Mouse (Mus musculus): ENCODE data around the gene Slc9a6. TPM values are rescaled to one million over a fixed set of nuclear protein-coding genes. Genes with fewer than 3 reads are reported as not detected.

The Slc9a6 gene
- total RNA-seq, 1 experiment from 2014 or later = 15.2 TPM

GRCm38 (mm10) chrX:56659286-56659685, 49.7 kb downstream of the Slc9a6 start:
- ATAC-seq (replicated peaks in 1 of 2; ENCODE audit: insufficient read depth in 1 of 2, low FRiP score in 2 of 2, low TSS enrichment in 1 of 2, low read depth in 1 of 2, poor library complexity in 2 of 2, severe bottlenecking in 2 of 2) = no peak

GRCm38 (mm10) chrX:56661143-56661542, 51.6 kb downstream of the Slc9a6 start:
- ATAC-seq (replicated peaks in 1 of 2; ENCODE audit: insufficient read depth in 1 of 2, low FRiP score in 2 of 2, low TSS enrichment in 1 of 2, low read depth in 1 of 2, poor library complexity in 2 of 2, severe bottlenecking in 2 of 2) = no peak

- no peak for ATAC-seq (replicated peaks in 1 of 2; ENCODE audit: insufficient read depth in 1 of 2, low FRiP score in 2 of 2, low TSS enrichment in 1 of 2, low read depth in 1 of 2, poor library complexity in 2 of 2, severe bottlenecking in 2 of 2)
Observed at GRCm38 (mm10) chrX:56662316-56662715, 52.8 kb downstream of the Slc9a6 start.

DNA sequence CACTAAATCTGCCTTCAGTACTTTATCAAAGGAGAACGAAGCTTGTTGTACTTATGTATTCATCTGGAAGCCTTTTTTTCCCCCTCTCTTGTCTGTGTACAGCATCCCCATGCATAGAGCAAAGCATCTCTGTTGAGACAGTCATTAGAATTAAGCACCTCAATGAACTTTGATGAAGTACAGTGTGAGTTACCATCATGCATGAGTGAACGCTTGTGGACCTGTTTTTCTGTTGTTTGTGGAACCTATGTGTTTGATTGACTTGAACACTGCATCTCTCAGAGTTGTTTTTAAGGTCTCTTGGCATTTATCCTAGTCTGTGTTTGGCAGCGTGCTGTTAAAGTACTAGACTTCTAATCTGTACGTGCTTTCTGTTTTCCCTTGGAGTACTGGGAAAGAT, 53.8 kb downstream of the Slc9a6 start:
- no peak for ATAC-seq (replicated peaks in 1 of 2; ENCODE audit: insufficient read depth in 1 of 2, low FRiP score in 2 of 2, low TSS enrichment in 1 of 2, low read depth in 1 of 2, poor library complexity in 2 of 2, severe bottlenecking in 2 of 2)

- no peak for ATAC-seq (replicated peaks in 1 of 2; ENCODE audit: insufficient read depth in 1 of 2, low FRiP score in 2 of 2, low TSS enrichment in 1 of 2, low read depth in 1 of 2, poor library complexity in 2 of 2, severe bottlenecking in 2 of 2)
Observed at GRCm38 (mm10) chrX:56665226-56665973, 55.8 kb downstream of the Slc9a6 start.

DNA sequence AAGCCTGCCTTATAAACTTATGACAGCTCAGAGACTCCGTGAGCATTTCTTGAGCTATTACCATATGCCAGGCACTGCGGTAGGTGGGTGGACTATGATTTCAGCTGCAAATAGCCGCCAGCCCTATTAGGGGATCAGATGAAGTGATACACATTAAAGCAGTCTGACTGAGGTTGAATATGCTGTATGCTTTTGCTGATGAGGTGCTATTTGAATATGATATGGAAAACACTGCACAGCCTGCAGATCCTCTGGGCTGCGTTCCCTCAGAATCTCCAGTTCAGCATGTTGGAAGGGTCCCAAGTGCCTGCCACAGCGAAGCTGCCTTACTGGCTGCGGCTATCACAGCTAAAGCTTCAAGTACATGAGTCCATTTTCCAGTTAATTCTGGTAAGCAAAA, 57.7 kb downstream of the Slc9a6 start:
- no peak for ATAC-seq (replicated peaks in 1 of 2; ENCODE audit: insufficient read depth in 1 of 2, low FRiP score in 2 of 2, low TSS enrichment in 1 of 2, low read depth in 1 of 2, poor library complexity in 2 of 2, severe bottlenecking in 2 of 2)

DNA sequence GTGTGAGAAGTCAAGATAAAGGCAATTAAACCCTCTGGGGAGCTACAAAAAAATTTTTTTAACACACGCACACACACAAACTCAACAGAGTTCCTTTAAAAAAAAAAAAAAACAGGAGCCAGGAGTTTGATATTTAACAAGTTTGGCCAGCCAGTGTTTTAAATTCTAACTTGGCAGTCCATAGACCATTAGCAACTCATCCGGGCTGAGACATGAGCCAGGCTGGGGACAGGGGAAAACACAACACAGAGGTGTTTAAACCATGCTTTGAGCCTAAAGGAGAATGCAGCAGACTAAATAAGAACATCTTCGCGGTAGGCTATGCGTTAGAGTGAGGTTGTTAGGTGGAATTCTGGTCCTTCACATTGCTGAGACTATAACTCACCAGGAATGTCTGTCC, 58.5 kb downstream of the Slc9a6 start:
- no peak for ATAC-seq (replicated peaks in 1 of 2; ENCODE audit: insufficient read depth in 1 of 2, low FRiP score in 2 of 2, low TSS enrichment in 1 of 2, low read depth in 1 of 2, poor library complexity in 2 of 2, severe bottlenecking in 2 of 2)

DNA sequence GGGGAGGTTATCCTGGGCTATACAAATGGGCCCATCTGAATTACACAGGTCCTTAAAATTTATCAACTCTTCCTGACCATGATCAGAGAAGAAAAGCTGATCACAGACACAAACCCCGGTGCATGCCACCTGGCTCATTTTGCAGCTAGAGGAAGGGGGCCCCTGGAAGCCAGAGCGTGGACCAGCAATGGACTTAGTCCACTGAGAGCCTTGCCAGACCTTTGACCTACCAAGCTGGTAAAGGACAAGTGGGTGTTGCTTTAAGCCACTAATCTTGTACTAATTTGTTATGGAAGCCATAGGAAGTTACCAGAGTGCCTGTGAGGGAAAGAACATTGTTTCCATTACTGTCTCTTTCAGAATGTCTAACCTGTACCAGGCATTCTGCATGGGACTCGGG, 58.9 kb downstream of the Slc9a6 start:
- ATAC-seq (replicated peaks in 1 of 2; ENCODE audit: insufficient read depth in 1 of 2, low FRiP score in 2 of 2, low TSS enrichment in 1 of 2, low read depth in 1 of 2, poor library complexity in 2 of 2, severe bottlenecking in 2 of 2) = no peak

DNA sequence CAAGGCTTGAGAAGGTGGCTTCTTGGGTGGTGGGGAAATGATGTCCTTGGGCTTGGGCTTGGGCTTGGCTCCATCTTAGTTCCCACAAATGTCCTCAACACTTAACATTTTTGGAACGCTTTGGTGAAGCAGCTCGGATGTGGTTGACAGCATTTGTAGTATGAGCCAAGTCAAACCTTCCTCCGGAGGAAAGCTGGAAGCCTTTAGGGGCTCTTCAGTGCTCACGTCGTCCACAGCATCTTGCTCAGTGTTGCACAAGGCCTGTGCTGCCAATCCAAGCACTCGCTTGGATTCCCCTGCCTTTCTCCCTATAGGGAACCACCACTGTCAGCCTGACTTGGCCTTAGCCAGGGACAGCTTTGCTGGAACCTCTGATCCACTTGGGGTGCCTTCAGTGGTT, 66.0 kb downstream of the Slc9a6 start:
- no peak for ATAC-seq (replicated peaks in 1 of 2; ENCODE audit: insufficient read depth in 1 of 2, low FRiP score in 2 of 2, low TSS enrichment in 1 of 2, low read depth in 1 of 2, poor library complexity in 2 of 2, severe bottlenecking in 2 of 2)

DNA sequence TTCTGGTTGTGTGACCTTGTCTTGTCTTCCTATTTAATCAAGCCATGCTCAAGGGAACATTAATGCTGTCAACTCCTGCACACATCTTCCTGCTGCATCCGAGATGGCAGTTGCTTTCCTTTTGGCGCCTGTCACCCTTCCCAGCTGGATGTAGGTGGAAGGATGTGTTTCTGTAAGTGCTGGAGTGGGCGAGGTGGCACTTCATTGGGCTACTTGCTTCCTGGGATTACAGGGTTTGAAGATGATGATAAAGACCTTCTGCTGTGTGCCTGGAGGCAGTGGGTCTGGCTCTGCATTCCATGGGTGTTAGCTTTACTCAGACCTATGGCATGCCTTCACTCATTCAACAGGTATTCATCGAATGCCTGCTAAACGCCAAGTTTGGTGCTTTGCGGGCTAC, 68.2 kb downstream of the Slc9a6 start:
- ATAC-seq (replicated peaks in 1 of 2; ENCODE audit: insufficient read depth in 1 of 2, low FRiP score in 2 of 2, low TSS enrichment in 1 of 2, low read depth in 1 of 2, poor library complexity in 2 of 2, severe bottlenecking in 2 of 2) = no peak

DNA sequence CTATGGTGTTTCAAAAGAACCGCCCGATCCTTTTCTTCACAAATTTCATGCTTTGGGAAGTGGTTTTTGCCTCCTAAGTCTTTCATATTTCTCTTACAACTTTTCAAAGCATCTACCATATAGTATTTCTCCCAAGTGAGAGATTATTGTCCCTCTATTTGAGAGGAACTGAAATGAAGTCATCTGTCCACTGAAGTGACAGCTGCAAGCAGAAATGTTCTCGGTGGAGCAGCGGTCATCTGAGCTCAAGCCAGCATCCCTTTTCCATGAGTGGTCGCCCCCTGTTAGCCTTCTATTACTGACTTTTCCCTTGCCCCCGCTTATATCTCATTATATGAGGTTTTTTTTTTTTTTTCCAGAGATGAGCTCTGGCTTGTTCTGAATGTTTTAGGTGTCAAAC, 69.5 kb downstream of the Slc9a6 start:
- no peak for ATAC-seq (replicated peaks in 1 of 2; ENCODE audit: insufficient read depth in 1 of 2, low FRiP score in 2 of 2, low TSS enrichment in 1 of 2, low read depth in 1 of 2, poor library complexity in 2 of 2, severe bottlenecking in 2 of 2)

DNA sequence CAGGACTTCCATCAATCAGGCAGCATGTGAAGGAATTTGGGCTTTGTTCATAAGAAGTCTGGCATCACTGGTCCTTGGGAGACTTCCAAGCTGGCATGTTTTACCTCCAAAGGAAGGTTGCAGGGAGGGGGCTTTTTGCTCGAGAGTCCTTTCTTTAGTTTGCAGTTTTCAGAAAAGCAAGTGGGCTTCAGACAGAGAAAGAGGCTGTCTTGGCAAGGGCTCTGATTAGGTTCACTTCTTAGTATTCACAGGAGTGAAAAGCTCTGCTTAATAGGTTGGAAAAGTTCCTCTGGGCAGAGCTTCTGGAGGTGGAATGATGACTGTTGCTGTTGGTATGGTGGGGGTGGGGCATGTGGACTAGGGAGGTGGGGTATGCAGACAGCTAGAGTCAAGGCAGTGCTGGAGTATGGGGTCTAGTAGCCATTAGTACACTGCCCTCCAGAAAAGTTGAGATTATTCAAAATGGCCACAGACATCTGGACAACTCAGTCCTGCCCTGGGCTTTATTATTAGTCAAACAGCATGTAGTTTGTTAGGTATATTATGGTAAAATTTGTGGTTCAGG, 72.7 kb downstream of the Slc9a6 start:
- ATAC-seq (replicated peaks in 1 of 2; ENCODE audit: insufficient read depth in 1 of 2, low FRiP score in 2 of 2, low TSS enrichment in 1 of 2, low read depth in 1 of 2, poor library complexity in 2 of 2, severe bottlenecking in 2 of 2) = no peak

DNA sequence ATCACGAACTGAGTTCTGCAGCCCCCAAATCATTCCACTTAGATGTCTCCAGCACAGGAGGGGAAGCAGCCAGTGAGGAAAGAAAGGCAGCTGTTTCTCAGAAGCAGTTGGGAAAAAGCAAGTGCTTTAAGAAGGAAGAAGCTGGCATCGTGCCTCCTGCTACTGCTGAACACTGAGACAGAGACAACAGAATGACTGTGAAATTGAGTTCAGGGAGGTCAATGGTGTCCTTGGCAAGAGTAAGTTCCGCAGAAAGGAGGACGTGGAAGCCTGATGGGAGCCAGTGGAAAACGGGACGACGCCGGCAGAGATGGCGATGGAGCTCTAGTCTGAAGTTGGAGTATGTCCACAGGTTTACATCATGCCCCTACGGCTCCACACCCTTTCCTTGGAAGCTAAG, 74.0 kb downstream of the Slc9a6 start:
- no peak for ATAC-seq (replicated peaks in 1 of 2; ENCODE audit: insufficient read depth in 1 of 2, low FRiP score in 2 of 2, low TSS enrichment in 1 of 2, low read depth in 1 of 2, poor library complexity in 2 of 2, severe bottlenecking in 2 of 2)

GRCm38 (mm10) chrX:56692554-56692953, 83.0 kb downstream of the Slc9a6 start:
- no peak for ATAC-seq (replicated peaks in 1 of 2; ENCODE audit: insufficient read depth in 1 of 2, low FRiP score in 2 of 2, low TSS enrichment in 1 of 2, low read depth in 1 of 2, poor library complexity in 2 of 2, severe bottlenecking in 2 of 2)

DNA sequence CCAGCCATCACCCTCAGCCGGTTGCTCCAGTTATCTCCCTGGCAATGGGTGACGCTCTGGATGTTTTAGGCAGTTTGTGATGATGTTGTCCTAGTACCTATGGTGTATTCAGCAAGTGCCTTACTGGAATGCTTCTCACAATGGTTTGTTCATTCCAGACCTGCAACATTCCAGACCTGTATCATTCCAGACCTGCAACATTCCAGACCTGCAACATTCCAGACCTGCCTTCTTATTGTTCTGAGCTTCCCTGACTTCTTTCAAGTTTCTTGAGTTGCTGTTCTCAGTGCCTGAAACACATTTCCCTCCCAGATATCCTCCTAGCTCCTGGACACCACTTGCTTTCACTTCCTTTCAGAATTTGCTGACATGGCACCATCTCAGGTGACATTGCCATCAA, 85.0 kb downstream of the Slc9a6 start:
- no peak for ATAC-seq (replicated peaks in 1 of 2; ENCODE audit: insufficient read depth in 1 of 2, low FRiP score in 2 of 2, low TSS enrichment in 1 of 2, low read depth in 1 of 2, poor library complexity in 2 of 2, severe bottlenecking in 2 of 2)

DNA sequence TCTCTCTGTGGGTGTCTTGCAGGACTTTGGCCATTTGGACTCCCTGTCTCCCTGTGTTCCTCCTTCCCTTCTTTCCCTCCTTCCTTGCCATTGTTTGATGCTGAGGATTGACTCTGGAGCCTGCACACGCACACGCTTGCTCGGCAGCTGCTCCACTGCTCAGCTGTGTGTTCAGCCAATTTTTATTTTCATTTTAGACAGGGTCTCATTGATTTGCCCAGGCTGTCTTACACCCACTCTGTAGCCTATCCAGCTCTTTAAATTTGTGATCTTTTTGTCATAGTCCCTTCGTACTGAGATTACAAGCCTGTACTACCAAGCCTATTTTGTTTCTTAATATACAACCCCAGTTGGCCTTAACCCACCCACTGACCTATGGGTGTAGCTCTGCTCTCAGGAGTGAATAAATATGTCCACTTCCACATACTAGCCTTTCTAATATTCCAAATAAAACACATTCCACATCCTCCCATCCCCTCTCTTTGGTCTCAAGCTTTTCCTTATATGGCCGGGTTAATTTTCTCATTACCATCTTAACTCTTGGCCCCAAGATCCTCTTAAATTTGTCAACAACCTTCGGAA, 87.7 kb downstream of the Slc9a6 start:
- no peak for ATAC-seq (replicated peaks in 1 of 2; ENCODE audit: insufficient read depth in 1 of 2, low FRiP score in 2 of 2, low TSS enrichment in 1 of 2, low read depth in 1 of 2, poor library complexity in 2 of 2, severe bottlenecking in 2 of 2)

DNA sequence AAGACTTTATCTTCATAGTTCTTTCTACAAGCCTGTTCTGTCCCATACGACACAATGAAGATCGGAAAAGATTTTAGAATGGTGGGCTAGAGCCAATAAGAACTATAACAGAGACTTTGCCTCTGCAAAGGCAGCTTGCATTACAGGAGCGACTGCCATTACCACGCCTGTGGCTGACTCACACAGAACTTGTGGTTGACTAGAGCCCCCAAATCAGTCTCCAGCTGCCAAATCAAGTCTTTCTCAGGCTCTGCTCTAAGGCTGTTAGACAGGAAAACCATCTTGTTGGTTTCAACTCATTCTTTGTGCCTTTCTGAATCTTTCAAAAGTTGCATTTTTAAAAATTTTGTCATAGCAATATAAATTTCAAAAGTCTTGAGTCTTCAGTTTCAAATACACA, 88.3 kb downstream of the Slc9a6 start:
- ATAC-seq (replicated peaks in 1 of 2; ENCODE audit: insufficient read depth in 1 of 2, low FRiP score in 2 of 2, low TSS enrichment in 1 of 2, low read depth in 1 of 2, poor library complexity in 2 of 2, severe bottlenecking in 2 of 2) = no peak

DNA sequence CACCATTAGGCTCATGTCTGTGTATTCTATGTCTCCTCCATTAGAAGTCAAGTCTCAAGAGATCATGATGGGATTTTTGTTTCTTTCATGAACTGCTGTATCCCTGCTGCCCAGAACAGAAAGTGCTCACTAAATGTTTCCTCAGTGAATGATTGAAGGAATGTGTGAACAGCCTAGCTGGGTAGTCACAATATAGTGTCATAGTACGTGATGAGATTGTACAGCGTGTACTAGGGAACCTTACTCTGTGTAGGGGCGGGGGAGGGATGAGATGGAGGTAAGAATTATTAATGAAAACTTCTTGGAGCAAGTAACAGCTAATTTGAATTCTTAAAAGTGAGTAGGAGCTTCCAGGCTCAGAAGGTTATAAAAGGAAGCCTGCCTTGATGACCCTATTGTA, 91.7 kb downstream of the Slc9a6 start:
- ATAC-seq (replicated peaks in 1 of 2; ENCODE audit: insufficient read depth in 1 of 2, low FRiP score in 2 of 2, low TSS enrichment in 1 of 2, low read depth in 1 of 2, poor library complexity in 2 of 2, severe bottlenecking in 2 of 2) = no peak

All from hematopoietic stem cell, adult 5-6 weeks (primary cell).